Mouse (Mus musculus) megakaryocyte, embryonic 14.5 days (primary cell): ENCODE results near the gene Tmem98.

Source experiments
- FLI1 ChIP-seq: IDR thresholded peaks from 2 replicates; pipeline ENCODE4 v1.6.1; 2012; ENCODE audit warnings: low read length, inconsistent platforms, mixed read lengths
- GATA1 ChIP-seq: IDR thresholded peaks from 3 replicates; pipeline ENCODE4 v1.6.1; 2012; ENCODE audit warnings: mixed read lengths, low read length, inconsistent platforms, borderline replicate concordance

DNA sequence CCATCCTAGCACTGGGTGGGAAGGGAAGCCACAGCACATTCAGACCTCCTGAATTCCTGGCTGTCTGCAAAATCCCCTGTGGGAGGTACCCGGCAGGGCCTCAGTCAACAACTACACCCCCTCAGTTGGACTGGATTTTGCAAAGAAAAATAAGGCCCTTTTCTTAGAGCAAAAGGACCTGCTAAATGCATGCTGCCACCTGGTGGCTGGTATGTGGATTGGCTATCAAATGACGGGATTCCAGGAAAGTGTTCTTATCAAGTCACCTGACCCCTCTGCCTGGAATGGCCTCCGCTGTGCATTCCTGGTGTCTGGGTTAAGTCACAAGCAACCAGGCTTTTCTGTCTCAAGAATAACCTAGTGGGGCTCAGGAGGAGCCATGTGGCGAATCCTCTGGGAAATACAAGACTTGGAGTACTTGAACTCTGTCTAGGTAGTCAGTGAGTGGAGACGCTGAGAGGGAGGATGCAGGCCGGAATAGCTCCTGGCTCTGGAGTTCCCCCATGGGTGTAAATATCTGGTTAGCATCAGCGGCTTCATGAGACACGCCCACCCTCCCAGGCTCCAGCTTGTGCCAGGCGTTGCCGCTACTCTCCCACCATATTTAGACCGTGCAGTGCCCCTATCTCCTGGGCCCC is 8.2 kb downstream of the Tmem98 start:
- TF ChIP-seq GATA1, result no peak
- TF ChIP-seq FLI1, result no peak
